Mouse (Mus musculus) brain, adult 2 months (tissue): Measurements from ENCODE around the gene Itgax.
A peak's percentile ranks its signal among the peaks of the same experiment; 100 is the strongest.
"Not testable (repeated sequence)": the region's sequence is repeated elsewhere in the genome, so short reads cannot be mapped to it uniquely, and the experiment has no call there.

Source experiments
- DNase-seq: peaks from one replicate; pipeline ENCODE4 v3.0.0; 2011; ENCODE audit warnings: low read depth, low spot score

The Itgax gene

DNA sequence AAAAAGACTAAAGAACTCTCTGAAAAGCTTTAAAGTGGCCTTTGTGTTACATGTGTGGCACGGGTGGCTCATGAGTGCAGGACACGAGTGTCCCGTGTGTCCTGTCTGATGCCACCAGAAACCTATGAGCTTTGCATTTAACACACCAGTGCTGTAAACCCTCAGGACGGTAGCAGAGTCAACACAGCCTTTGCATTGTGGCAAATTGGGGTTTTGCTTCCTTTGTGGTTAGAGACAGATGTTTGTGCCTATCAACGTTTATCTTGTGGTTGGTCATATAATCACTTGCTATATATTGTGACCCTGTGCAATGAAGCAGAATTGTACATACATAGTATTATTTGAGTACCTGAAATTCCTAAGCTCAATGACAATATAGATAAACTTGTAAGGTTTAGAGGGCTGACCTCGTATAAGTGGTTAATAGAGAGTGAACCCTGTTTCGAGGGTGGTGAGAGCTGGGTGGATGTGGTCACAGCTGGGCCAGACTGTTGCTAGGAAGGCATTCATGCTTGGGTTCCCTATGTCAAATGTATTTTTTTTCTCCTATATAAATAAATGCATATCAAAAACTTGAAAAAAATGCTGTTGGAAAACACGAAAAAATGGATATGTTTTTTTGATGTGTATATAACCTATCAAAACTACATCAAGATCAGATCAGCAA is 29.5 kb downstream of the Itgax start:
- DNase-seq, result not testable (repeated sequence)

DNA sequence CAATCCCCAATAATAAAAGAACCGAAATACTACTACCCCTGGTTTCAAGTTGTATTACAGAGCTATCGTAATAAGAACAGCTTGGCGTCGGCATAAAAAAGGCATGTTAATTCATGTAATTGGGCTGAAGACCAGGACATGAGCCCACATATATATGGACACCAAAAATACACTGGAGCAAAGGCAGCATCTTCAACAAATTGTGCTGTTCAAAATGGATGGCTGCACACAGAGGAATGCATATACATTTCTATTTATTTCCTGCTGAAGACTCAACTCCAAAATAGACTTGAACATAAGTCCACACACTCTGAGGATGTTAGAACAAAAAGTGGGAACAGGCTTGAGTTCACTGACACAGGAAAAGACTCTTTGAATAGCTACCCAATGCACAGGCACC is 34.7 kb downstream of the Itgax start:
- no peak for DNase-seq

- DNase-seq, result no peak
Measured at GRCm38 (mm10) chr7:128166391-128166790, 37.0 kb downstream of the Itgax start.

GRCm38 (mm10) chr7:128169996-128170395 is 40.6 kb downstream of the Itgax start:
- no peak for DNase-seq

- peak; percentile 88 for DNase-seq
Measured at GRCm38 (mm10) chr7:128178385-128178784, 49.0 kb downstream of the Itgax start.

DNA sequence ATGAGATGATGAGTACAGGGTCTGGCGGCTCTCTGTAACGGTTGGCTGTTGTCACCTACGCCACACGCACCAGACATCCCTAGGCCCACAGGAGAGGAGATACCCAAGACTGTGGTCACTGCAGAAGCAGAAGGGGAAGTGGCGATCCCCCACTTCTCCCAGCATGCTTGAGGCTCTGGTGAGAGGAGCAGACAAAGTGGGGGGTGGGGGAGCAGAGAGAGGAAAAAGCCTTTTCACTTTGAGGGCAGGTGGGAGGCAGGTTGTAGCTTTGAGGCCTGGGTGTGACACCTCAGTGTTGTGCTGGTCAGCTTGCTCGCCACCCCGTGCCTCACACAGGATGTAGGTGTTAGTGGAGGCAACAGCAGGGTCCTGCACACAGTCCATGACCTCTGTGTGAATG is 50.8 kb downstream of the Itgax start:
- DNase-seq, result no peak

GRCm38 (mm10) chr7:128180546-128180945 is 51.2 kb downstream of the Itgax start:
- peak; percentile 42 for DNase-seq

- DNase-seq, result no peak
Measured at GRCm38 (mm10) chr7:128181691-128182090, 52.3 kb downstream of the Itgax start.
